Mouse (Mus musculus) heart, postnatal 0 days (tissue): Measurements from ENCODE around the gene Tmem198.

Source experiments
- CTCF ChIP-seq: IDR thresholded peaks from 2 replicates; pipeline ENCODE4 v1.5.1; 2016; ENCODE audit warnings: antibody characterized with exemption, control low read depth, low read depth
- EP300 ChIP-seq: IDR thresholded peaks from 2 replicates; pipeline ENCODE4 v1.6.1; 2016; ENCODE audit warnings: antibody characterized with exemption, low read depth

DNA sequence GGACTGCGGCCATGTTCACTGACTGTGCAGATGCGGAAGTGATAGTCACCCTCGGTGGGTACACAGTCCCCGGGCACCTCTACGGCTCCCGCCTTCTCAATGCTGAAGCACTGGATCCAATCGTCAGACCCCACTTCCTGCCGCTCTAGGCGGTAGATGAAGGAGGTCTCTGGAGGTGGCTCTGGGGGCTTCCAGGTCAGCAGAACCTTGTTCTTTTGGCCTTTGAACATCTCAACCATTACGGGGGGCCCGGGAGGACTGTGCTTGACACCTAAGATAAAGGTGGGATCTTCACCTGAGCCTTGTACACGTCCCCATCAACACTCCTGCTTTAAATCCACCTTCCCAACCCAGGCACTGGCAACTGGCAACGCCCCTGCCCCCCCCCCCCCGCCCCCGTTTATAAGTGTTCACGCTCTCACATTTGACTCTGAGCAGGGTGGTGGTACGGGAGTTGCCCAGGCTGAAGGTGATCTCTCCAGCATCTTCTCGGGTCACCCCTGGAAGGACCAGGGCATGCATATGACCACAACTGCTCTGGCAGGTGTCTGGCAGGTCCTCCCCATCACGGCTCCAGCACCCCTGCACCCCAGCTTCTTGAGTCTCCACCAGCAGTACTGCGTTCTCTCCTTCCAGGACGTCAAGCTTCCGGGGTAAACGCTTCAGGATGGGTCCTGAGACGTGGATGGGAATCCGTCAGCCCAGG lies 23.8 kb downstream of the Tmem198 start:
- no peak for TF ChIP-seq CTCF
- TF ChIP-seq EP300: no peak
